Mouse (Mus musculus): ENCODE data around the gene Wipi1.

DNA sequence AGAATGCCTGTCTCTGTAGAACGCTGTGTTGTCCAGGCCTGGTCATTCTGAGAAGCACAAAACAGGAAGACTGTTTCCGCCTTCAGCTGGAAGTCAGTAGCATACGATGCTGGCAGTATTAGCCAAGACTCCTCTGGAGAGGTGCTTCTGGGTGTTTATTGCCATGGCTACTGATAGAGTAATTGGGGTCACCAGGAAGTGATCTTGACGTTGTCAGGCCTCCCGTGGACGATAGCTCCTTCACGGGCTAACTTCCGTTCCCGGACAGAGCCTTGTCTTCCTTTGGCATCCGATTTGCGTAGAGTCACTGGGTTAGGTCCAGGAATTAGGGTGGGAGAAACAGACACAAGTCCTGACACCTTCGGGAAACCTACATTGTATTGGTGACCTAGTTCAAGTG lies 52.5 kb downstream of the Wipi1 start:
- TF ChIP-seq POLR2A (IDR thresholded peaks at IDR 0.05; ENCODE audit: low read depth, low read length), result no peak
- no peak for TF ChIP-seq CTCF (IDR thresholded peaks at IDR 0.05; ENCODE audit: borderline replicate concordance, insufficient read depth, low read length)
